Mouse (Mus musculus): ENCODE measurements at regions not wholly inside any gene's neighbourhood (a gene's known extent, or its start where the extent isn't known, plus 50 kb on each side); places are given as distances from the start of the nearest gene placed in this dataset.

DNA sequence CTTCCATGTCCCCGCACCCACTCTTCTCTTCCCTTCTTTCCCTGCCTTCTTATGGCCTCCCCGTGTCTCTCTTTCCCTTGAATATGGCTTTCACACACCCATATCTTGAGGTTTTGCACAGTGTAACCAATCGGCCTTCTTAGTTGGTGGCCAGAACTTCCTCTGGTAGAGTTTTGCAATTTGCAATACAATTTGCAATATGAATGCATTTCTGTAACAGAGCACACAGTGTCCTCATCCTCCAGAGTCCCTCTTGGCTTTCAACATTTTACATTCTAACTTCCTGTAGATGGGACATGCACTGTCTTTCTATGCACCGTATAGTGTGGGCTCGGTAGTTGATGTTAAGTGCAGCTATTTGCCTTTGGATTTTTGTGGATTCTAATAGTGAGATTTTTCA, 265.7 kb upstream of the Kcnj16 start:
- no peak overlapping the region for H3K4me2 ChIP-seq (replicated peaks; ENCODE audit: low read depth)
- H3K36me3 ChIP-seq (ENCODE audit: control insufficient read depth, insufficient read depth): no peaks in the 10 kb centered on the region
- H3K4me1 ChIP-seq (replicated peaks; ENCODE audit: control insufficient read depth, insufficient read depth, low read length): no peaks in the 10 kb centered on the region
- H3K9me3 ChIP-seq (ENCODE audit: control insufficient read depth): no peaks in the 10 kb centered on the region
- WGBS: 89% methylated on average over 5 of the region's 5 CpGs
- H3K27ac ChIP-seq (ENCODE audit: low read depth, low read length): no peak overlapping the region
- no peak for TF ChIP-seq CTCF (IDR thresholded peaks at IDR 0.05; ENCODE audit: low read depth)
- no peaks in the 10 kb centered on the region for H3K27me3 ChIP-seq (replicated peaks; ENCODE audit: control insufficient read depth, insufficient read depth, low read length)
- no peak overlapping the region for H3K4me3 ChIP-seq (ENCODE audit: low read depth, low read length)
- ATAC-seq: no peak
- no peak overlapping the region for H3K9ac ChIP-seq (ENCODE audit: low read depth, low read length)

DNA sequence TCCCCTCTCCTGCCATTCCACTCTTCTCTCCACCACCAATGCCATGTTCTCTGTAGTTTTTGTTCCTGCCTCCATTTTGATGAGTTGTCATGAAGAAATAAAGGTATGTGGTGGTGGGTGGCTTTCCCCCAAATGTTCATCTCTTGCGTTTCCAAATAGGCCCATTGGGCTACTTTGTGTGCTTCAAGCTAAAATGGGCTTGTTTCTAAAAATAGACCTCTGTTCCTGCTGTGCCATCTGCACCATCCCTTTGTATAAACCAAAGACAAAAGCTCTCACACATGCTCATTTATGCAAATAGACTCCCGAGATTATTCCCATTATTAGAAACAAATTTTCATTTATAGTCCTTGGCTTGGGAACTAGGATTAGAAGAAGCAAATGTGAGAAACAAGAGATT, 264.3 kb upstream of the Kcnj16 start:
- Histone ChIP-seq H3K4me3 (ENCODE audit: low read depth, low read length) (no peak overlapping the region), H3K4me2 (replicated peaks; ENCODE audit: low read depth) (no peak overlapping the region), H3K9me3 (ENCODE audit: control insufficient read depth) (no peaks in the 10 kb centered on the region), H3K27me3 (replicated peaks; ENCODE audit: control insufficient read depth, insufficient read depth, low read length) (no peaks in the 10 kb centered on the region), H3K4me1 (replicated peaks; ENCODE audit: control insufficient read depth, insufficient read depth, low read length) (no peaks in the 10 kb centered on the region), H3K9ac (ENCODE audit: low read depth, low read length) (no peak overlapping the region), H3K27ac (ENCODE audit: low read depth, low read length) (no peak overlapping the region), H3K36me3 (ENCODE audit: control insufficient read depth, insufficient read depth) (no peaks in the 10 kb centered on the region)
- no peak for TF ChIP-seq CTCF (IDR thresholded peaks at IDR 0.05; ENCODE audit: low read depth)
- 87% methylated on average over 2 of the region's 2 CpGs for WGBS
- no peak for ATAC-seq

- Histone ChIP-seq H3K27me3 (replicated peaks; ENCODE audit: control insufficient read depth, insufficient read depth, low read length) (no peaks in the 10 kb centered on the region), H3K36me3 (ENCODE audit: control insufficient read depth, insufficient read depth) (no peaks in the 10 kb centered on the region), H3K4me3 (ENCODE audit: low read depth, low read length) (no peak overlapping the region), H3K4me2 (replicated peaks; ENCODE audit: low read depth) (no peak overlapping the region), H3K9ac (ENCODE audit: low read depth, low read length) (no peak overlapping the region), H3K27ac (ENCODE audit: low read depth, low read length) (no peak overlapping the region), H3K4me1 (replicated peaks; ENCODE audit: control insufficient read depth, insufficient read depth, low read length) (no peaks in the 10 kb centered on the region), H3K9me3 (ENCODE audit: control insufficient read depth) (no peaks in the 10 kb centered on the region)
- no peak for ATAC-seq
- TF ChIP-seq CTCF (IDR thresholded peaks at IDR 0.05; ENCODE audit: low read depth): no peak
- WGBS: 75% methylated on average over 4 of the region's 4 CpGs
These were observed 260.5 kb upstream of the Kcnj16 start for GRCm38 (mm10) chr11:110707328-110707727.

DNA sequence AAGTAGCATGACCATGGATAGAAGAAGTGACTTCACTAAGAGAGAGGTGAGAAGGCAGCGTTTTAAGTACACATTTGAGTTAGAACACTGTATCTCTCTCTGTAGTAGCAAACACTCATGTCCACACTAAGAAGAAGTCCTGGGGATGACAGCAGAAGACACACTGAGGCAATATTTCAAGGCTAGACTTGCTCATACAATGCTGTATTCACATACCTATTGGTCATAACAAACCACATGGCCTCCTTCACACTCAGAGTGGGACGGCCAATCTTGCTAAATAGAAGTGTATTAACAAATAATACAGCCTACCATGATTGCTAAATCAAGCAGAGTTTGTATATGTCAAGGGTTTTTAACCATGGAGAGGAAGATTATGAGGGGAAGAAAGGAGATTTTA, 252.5 kb upstream of the Kcnj16 start:
- Histone ChIP-seq H3K9ac (ENCODE audit: low read depth, low read length) (no peak overlapping the region), H3K4me2 (replicated peaks; ENCODE audit: low read depth) (no peak overlapping the region), H3K4me1 (replicated peaks; ENCODE audit: control insufficient read depth, insufficient read depth, low read length) (no peaks in the 10 kb centered on the region), H3K9me3 (ENCODE audit: control insufficient read depth) (no peaks in the 10 kb centered on the region), H3K27ac (ENCODE audit: low read depth, low read length) (no peak overlapping the region), H3K27me3 (replicated peaks; ENCODE audit: control insufficient read depth, insufficient read depth, low read length) (no peaks in the 10 kb centered on the region), H3K4me3 (ENCODE audit: low read depth, low read length) (no peak overlapping the region), H3K36me3 (ENCODE audit: control insufficient read depth, insufficient read depth) (no peaks in the 10 kb centered on the region)
- no peak for TF ChIP-seq CTCF (IDR thresholded peaks at IDR 0.05; ENCODE audit: low read depth)
- ATAC-seq: no peak
- WGBS: 87% methylated on average over 2 of the region's 2 CpGs

DNA sequence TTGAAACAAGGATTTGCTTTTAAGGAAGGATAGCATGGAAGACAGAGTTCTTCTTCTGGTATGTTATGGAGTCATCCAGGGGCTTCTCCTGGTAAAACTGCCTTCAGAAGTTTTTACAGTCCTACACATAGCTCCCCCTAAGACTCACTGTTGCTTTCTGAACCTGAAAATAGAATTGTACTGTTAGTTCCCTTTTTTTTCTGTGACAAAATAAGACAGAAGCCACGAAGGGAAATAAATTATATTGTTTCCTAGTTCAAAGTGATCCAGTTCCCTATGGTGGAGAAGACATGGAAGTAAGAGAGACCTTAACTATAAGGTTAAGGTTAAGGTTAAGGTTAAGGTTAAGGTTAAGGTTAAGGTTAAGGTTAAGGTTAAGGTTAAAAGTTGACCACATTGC, 251.5 kb upstream of the Kcnj16 start:
- TF ChIP-seq CTCF (IDR thresholded peaks at IDR 0.05; ENCODE audit: low read depth): no peak
- Histone ChIP-seq H3K27me3 (replicated peaks; ENCODE audit: control insufficient read depth, insufficient read depth, low read length) (no peaks in the 10 kb centered on the region), H3K9ac (ENCODE audit: low read depth, low read length) (no peak overlapping the region), H3K36me3 (ENCODE audit: control insufficient read depth, insufficient read depth) (no peaks in the 10 kb centered on the region), H3K27ac (ENCODE audit: low read depth, low read length) (no peak overlapping the region), H3K4me1 (replicated peaks; ENCODE audit: control insufficient read depth, insufficient read depth, low read length) (no peaks in the 10 kb centered on the region), H3K4me3 (ENCODE audit: low read depth, low read length) (no peak overlapping the region), H3K9me3 (ENCODE audit: control insufficient read depth) (no peaks in the 10 kb centered on the region), H3K4me2 (replicated peaks; ENCODE audit: low read depth) (no peak overlapping the region)
- WGBS: 60% methylated on average over 1 of the region's 1 CpGs
- no peak for ATAC-seq

DNA sequence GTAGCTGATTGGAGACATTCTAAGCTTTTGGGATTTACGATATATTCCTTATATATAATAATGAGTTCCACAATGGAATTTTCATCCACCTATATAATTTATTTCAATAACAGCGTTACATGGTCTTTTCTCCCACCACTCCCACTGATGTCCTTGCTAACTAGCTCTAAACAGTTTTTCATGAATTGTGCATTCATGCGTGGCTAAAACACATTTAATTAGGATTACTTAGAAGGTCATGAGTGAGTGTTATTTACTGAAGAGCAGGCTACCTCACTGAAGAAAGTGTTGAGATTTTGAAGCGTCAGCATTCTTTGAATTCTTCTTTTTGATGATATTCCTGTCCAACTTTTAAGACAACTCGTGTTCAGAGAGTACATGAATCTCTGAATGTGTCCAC, 245.1 kb upstream of the Kcnj16 start:
- no peaks in the 10 kb centered on the region for H3K9me3 ChIP-seq (ENCODE audit: control insufficient read depth)
- no peak overlapping the region for H3K4me3 ChIP-seq (ENCODE audit: low read depth, low read length)
- no peak overlapping the region for H3K9ac ChIP-seq (ENCODE audit: low read depth, low read length)
- 76% methylated on average over 5 of the region's 5 CpGs for whole genome bisulfite sequencing
- no peaks in the 10 kb centered on the region for H3K4me1 ChIP-seq (replicated peaks; ENCODE audit: control insufficient read depth, insufficient read depth, low read length)
- no peak overlapping the region for H3K27ac ChIP-seq (ENCODE audit: low read depth, low read length)
- no peaks in the 10 kb centered on the region for H3K27me3 ChIP-seq (replicated peaks; ENCODE audit: control insufficient read depth, insufficient read depth, low read length)
- no peak overlapping the region for H3K4me2 ChIP-seq (replicated peaks; ENCODE audit: low read depth)
- no peak for TF ChIP-seq CTCF (IDR thresholded peaks at IDR 0.05; ENCODE audit: low read depth)
- no peak for ATAC-seq
- no peaks in the 10 kb centered on the region for H3K36me3 ChIP-seq (ENCODE audit: control insufficient read depth, insufficient read depth)

DNA sequence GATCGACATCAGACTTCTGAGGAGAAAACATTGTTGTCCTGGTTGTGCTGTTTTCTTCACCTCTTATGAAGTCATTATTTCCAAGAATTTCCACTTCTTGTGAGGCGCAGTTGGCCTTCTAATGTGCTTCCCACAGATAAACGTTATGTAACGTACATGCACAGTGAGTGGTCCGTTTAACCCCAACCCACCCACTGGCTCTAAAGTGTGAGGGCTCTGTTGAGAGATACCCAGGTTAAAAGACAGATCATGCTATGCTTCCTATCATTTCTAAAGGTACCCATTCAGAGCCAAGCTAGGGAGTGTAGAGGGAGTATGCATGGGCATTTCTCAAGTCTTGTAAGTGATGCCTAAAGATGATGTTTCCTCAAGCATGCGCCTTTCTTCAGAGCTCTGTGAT, 243.9 kb upstream of the Kcnj16 start:
- Histone ChIP-seq H3K27me3 (replicated peaks; ENCODE audit: control insufficient read depth, insufficient read depth, low read length) (no peaks in the 10 kb centered on the region), H3K4me3 (ENCODE audit: low read depth, low read length) (no peak overlapping the region), H3K4me1 (replicated peaks; ENCODE audit: control insufficient read depth, insufficient read depth, low read length) (no peaks in the 10 kb centered on the region), H3K4me2 (replicated peaks; ENCODE audit: low read depth) (no peak overlapping the region), H3K36me3 (ENCODE audit: control insufficient read depth, insufficient read depth) (no peaks in the 10 kb centered on the region), H3K9me3 (ENCODE audit: control insufficient read depth) (no peaks in the 10 kb centered on the region), H3K9ac (ENCODE audit: low read depth, low read length) (no peak overlapping the region), H3K27ac (ENCODE audit: low read depth, low read length) (no peak overlapping the region)
- 86% methylated on average over 6 of the region's 6 CpGs for WGBS
- no peak for ATAC-seq
- TF ChIP-seq CTCF (IDR thresholded peaks at IDR 0.05; ENCODE audit: low read depth): no peak
